Mouse (Mus musculus) embryonic stem cell, embryonic (primary cell): ENCODE data around the gene Hist1h3i.
"Not testable (repeated sequence)": the region's sequence is repeated elsewhere in the genome, so short reads cannot be mapped to it uniquely, and the experiment has no call there.

Experiments used
- CTCF ChIA-PET, 4 experiments: fragments of 300-600 bp in 2 of 4; fragments of 350-600 bp in 2 of 4; sonication (Branson Sonifier 250); formaldehyde crosslinking; loops; one replicate each; lab custom pipeline; 2022; ENCODE audit warnings: inconsistent platforms in 2 of 4; lab: Charles Lee
- POLR2A ChIA-PET, 4 experiments: fragments of 300-600 bp in 2 of 4; fragments of 350-600 bp in 2 of 4; sonication (Branson Sonifier 250); formaldehyde crosslinking; loops; one replicate each; lab custom pipeline; 2022; ENCODE audit warnings: antibody characterized with exemption in 4 of 4, inconsistent platforms in 1 of 4; lab: Charles Lee

Gene Hist1h3i

DNA sequence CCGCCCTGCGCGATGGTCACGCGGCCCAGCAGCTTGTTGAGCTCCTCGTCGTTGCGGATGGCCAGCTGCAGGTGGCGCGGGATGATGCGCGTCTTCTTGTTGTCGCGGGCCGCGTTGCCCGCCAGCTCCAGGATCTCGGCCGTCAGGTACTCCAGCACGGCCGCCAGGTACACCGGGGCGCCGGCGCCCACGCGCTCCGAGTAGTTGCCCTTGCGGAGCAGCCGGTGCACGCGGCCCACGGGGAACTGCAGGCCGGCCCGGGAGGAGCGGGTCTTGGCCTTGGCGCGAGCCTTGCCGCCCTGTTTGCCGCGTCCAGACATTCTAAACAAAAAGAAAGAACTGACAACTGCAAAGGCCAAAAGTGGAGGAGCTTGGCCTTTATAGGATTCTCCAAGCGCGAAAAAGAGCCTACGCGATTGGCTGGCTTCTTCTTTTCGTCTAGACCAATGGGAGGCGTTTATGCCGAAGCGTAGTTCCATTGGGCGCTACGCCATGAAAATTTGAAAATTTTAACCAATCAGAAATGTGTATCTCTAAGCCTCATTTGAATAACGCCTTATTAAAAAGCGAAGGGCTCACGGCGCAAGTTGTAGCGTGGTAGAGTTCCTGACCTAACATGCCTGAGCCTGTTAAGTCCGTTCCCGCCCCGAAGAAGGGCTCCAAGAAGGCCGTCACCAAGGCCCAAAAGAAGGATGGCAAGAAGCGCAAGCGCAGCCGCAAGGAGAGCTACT is 3.9 kb upstream of the Hist1h3i start, which contains the start of the genes Hist1h2an and Hist1h2bp:
Hist1h2an (minus strand) TSS at position 320 of the 731 bp plus-strand sequence.
Hist1h2bp (plus strand) TSS at position 563 of the 731 bp plus-strand sequence.
- ChIA-PET CTCF (interaction anchor here in 2 of 4 experiments (0.6 to 1.5 kb wide), 2 partner anchors 43 to 256 kb away, joined by 3 to 4 read pairs; partner anchors contain the start of genes Hist1h2ag (in 1 of the 2) and Hist1h2bj (in 1 of the 2)), POLR2A (interaction anchor here (0.6 to 22.5 kb wide), 94 partner anchors 8 to 1973 kb away, joined by 3 to 823 read pairs (median 5); partner anchors contain the start of genes Hist1h2ag (in 4 of the 4), Hist1h2ai (in 4 of the 4), Hist1h2ak (in 4 of the 4) and Hist1h2bj (in 4 of the 4))

DNA sequence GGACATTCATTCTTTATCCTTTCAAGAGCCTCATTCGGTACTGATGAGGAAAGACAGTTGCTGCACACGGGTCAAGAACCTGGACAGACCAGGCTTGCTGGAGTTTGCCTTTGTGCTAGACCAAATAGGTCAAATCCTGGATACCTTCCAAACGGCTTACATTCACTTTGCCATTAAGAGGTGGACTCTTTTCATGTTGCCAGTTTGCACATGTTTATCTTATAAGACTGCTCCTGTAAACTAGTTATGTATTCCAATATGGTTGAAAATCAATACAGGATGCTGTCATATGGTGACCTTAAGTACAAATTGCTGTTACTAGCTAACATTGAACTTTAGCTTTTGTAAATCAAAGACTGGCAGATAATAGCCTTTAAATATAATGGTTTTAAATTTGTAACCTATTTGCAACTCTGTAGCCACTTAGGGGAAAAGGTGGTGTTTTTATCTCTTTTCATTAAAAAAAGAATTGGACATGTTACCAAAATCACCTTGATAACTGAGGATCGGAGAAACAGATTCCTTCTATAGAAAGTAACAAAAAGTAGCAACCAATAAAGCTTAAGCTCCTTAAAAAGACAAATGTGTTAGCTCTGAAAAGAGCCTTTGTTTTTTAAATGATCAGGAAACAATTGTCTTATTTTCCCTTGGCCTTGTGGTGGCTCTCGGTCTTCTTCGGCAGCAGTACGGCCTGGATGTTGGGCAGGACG is 3.2 kb upstream of the Hist1h3i start:
- POLR2A ChIA-PET = interaction anchor here (0.6 to 22.5 kb wide), 86 partner anchors 7 to 1977 kb away, joined by 3 to 823 read pairs (median 6); partner anchors contain the start of genes Hist1h2ai (in 4 of the 4), Hist1h2ak (in 4 of the 4), Hist1h2bl (in 4 of the 4) and Hist1h2bn (in 4 of the 4)

GRCm38 (mm10) chr13:21784311-21784710 is 1.1 kb upstream of the Hist1h3i start:
- POLR2A ChIA-PET = interaction anchor here in 3 of 4 experiments (0.6 to 22.5 kb wide), 32 partner anchors 9 to 1980 kb away, joined by 3 to 823 read pairs (median 4); partner anchors contain the start of genes Hist1h2ai (in 3 of the 3), Hist1h2ak (in 3 of the 3), Hist1h2bj (in 3 of the 3) and Hist1h2bl (in 3 of the 3)
- CTCF ChIA-PET = interaction anchor here in 1 of 4 experiments (0.7 kb wide), 1 partner anchor 49 kb away, joined by 3 read pairs; no protein-coding TSS in a partner anchor

More for the DNA sequence above, 3.2 kb upstream of the Hist1h3i start:
- CTCF ChIA-PET = interaction anchor here in 1 of 4 experiments (1.5 kb wide), 1 partner anchor 257 kb away, joined by 3 read pairs; the partner anchor contains the start of genes Hist1h2ag and Hist1h2bj

DNA sequence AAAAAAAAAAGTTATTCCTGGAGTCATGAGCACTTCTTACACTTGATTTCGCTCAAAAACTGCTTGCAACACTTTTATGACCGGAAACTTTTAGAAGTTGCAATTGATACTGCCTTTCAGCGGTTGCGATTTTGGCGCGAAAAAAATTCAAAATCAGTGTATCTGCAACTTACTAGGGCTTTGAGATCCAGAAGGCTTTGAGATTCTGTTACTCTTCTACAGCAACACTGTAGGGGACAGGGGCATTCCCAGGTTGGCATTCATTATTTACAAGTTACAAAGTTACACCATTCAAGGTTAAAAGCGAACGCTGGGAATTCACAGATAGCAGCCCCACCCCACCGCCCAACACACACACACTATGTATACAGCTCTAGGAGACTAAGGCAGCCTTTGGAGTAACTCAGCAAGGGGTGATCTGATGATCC is 578 bp upstream of the Hist1h3i start:
- POLR2A ChIA-PET = interaction anchor here in 3 of 4 experiments (0.8 to 22.5 kb wide), 28 partner anchors 9 to 1980 kb away, joined by 3 to 823 read pairs (median 6); partner anchors contain the start of genes Hist1h2ai (in 3 of the 3), Hist1h2ak (in 3 of the 3), Hist1h2bj (in 3 of the 3) and Hist1h2bl (in 3 of the 3)
- CTCF ChIA-PET = no interaction called here

DNA sequence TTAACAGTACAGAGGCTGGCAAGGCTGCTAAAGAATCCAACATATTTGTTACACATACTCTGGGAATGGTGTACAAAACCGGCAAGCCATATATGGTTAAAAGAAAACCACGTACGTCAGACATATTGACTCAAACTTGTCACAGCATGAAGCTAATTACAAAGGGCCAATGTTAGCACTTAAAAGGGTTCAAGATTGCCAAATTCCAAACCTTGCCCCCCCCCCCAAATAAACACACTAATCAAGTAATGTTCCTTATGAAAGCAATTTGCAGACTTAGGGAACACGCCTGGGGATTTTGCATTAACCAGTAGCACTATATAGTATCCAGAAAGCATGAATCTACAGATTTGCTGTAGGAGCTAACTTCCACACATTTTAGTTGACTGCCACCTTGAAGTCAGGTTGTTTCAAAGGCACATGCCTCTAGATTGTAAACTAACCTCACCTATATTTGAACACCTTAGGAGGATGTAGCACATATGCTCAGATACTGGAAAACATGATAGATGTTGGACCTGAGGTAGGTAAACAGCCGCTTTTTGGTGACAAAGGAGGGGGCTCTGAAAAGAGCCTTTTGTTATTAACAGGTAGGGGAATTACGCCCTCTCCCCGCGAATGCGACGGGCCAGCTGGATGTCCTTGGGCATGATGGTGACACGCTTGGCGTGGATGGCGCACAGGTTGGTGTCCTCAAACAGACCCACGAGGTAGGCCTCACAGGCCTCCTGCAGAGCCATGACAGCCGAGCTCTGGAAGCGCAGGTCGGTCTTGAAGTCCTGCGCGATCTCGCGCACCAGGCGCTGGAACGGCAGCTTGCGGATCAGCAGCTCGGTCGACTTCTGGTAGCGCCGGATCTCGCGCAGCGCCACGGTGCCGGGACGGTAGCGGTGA is 562 bp downstream of the Hist1h3i start:
- CTCF ChIA-PET = interaction anchor here in 1 of 4 experiments (0.7 kb wide), 1 partner anchor 34 kb away, joined by 3 read pairs; no protein-coding TSS in a partner anchor
- POLR2A ChIA-PET = interaction anchor here (0.5 to 22.5 kb wide), 50 partner anchors 8 to 1979 kb away, joined by 3 to 823 read pairs (median 5); partner anchors contain the start of genes Hist1h2ak (in 4 of the 4), Hist1h2bn (in 4 of the 4), Hist1h2ai (in 3 of the 4) and Hist1h2bm (in 3 of the 4)

GRCm38 (mm10) chr13:21781639-21782038 is 1.5 kb downstream of the Hist1h3i start:
- POLR2A ChIA-PET = interaction anchor here (0.6 to 22.5 kb wide), 36 partner anchors 8 to 1799 kb away, joined by 3 to 823 read pairs (median 10); partner anchors contain the start of genes Hist1h2ak (in 4 of the 4), Hist1h2bn (in 4 of the 4), Hist1h2bm (in 3 of the 4) and Hist1h2ag (in 2 of the 4)
- CTCF ChIA-PET = no interaction called here

GRCm38 (mm10) chr13:21781021-21781555 is 2.1 kb downstream of the Hist1h3i start:
- CTCF ChIA-PET = interaction anchor here in 1 of 4 experiments (0.7 kb wide), 1 partner anchor 263 kb away, joined by 3 read pairs; no protein-coding TSS in a partner anchor
- POLR2A ChIA-PET = interaction anchor here (0.8 to 22.5 kb wide), 40 partner anchors 9 to 1981 kb away, joined by 3 to 823 read pairs (median 13); partner anchors contain the start of genes Hist1h2ai (in 4 of the 4), Hist1h2ak (in 4 of the 4), Hist1h2bn (in 4 of the 4) and Hist1h3h (in 4 of the 4)

- CTCF ChIA-PET = interaction anchor here in 1 of 4 experiments (0.7 kb wide), 1 partner anchor 264 kb away, joined by 3 read pairs; no protein-coding TSS in a partner anchor
- POLR2A ChIA-PET = interaction anchor here (0.6 to 22.5 kb wide), 81 partner anchors 7 to 1982 kb away, joined by 3 to 823 read pairs (median 5); partner anchors contain the start of genes Hist1h2ai (in 4 of the 4), Hist1h2ak (in 4 of the 4), Hist1h2bn (in 4 of the 4) and Hist1h3h (in 4 of the 4)
Measured at GRCm38 (mm10) chr13:21779767-21780731, 3.1 kb downstream of the Hist1h3i start, which contains the start of gene Hist1h1b. Gene Hist1h1b, minus strand, starts transcription at chr13:21780625.

DNA sequence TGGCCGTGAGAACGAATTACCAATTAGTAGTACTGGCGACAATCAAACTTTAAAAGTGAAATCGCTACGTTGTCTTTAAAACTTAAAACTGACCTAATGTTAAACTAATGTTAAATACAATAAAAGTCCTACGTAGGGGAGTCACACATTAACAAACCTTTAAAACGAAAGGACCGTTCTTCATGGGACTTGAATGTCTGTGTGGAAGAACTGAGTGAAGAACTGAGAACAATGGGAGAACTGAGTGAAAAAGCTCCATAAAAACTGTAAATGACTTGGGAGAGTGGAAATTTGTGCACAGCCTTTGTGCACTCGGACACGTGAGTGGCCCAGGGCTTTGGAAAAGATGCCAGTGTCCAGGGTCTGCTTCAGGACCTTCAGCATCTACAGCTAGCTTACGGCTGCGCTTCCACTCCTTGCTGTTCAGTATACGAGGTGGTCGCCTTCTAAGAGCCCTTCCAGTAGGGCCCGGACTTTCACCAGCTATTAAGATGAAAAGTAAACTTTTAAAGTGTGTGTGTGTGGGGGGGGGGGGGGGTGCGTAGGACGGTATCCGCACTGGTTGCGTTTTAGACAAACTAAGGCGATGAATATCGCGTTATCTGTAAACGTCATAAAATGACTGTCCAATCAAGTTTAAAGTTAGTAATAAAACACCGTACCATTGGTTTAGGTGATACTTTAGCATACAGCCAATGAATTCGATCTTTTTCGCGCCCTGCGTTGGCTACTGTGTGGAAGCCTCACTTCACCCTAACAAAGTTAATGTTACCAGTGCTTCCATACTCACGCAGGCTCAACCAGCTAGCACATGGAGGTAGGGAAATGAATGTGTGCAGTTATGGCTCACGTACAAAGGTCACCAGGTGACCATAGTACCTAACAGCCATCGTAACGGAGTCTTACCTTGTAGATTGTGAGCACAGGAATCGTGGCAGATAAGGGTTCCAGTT is 4.1 kb downstream of the Hist1h3i start:
- ChIA-PET CTCF (no interaction called here), POLR2A (interaction anchor here (0.6 to 22.5 kb wide), 68 partner anchors 8 to 1846 kb away, joined by 3 to 823 read pairs (median 5); partner anchors contain the start of genes Hist1h2ai (in 4 of the 4), Hist1h2ak (in 4 of the 4), Hist1h2an (in 4 of the 4) and Hist1h2bn (in 4 of the 4))

GRCm38 (mm10) chr13:21755707-21756106 is 27.5 kb downstream of the Hist1h3i start:
- ChIA-PET CTCF (no interaction called here), POLR2A (interaction anchor here in 2 of 4 experiments (1.9 to 16.3 kb wide), 5 partner anchors 23 to 280 kb away, joined by 4 to 823 read pairs (median 530); partner anchors contain the start of genes Hist1h1b (in 2 of the 2), Hist1h2an (in 2 of the 2), Hist1h2bp (in 2 of the 2) and Hist1h3i (in 2 of the 2))

DNA sequence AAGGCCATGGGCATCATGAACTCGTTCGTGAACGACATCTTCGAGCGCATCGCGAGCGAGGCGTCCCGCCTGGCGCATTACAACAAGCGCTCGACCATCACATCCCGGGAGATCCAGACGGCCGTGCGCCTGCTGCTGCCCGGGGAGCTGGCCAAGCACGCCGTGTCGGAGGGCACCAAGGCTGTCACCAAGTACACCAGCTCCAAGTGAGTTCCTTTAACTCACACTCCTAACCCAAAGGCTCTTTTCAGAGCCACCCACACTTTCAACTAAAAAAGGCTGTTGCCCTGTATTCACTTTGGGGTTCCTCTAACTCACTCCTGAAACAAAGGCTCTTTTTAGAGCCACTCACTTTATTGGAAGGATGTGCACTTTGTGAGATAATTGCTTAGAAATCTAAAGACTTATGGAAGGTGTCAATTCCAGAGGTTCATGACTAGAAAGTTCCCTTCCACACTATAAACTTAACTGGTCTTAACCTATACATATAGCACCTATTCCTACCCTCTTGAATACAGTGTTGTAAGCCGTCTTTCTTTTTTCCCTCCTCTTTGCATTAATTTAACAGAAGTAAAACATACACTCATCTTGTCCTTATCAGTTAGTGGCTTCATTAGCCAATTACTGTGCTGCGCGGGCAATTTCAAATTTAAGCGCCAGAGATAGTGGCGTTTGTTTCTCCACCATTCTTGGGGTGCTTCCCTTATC is 28.7 kb downstream of the Hist1h3i start:
- POLR2A ChIA-PET = interaction anchor here (0.5 to 16.3 kb wide), 89 partner anchors 7 to 1994 kb away, joined by 3 to 823 read pairs (median 5); partner anchors contain the start of genes Hist1h1b (in 4 of the 4), Hist1h2ai (in 4 of the 4), Hist1h2an (in 4 of the 4) and Hist1h2bl (in 4 of the 4)
- CTCF ChIA-PET = not testable (repeated sequence)

GRCm38 (mm10) chr13:21753524-21754285 is 29.5 kb downstream of the Hist1h3i start, which contains the start of the genes Hist1h2ak and Hist1h2bn:
Gene Hist1h2ak, minus strand, starts transcription at chr13:21753827.
Gene Hist1h2bn, plus strand, starts transcription at chr13:21754123.
- POLR2A ChIA-PET = interaction anchor here (0.5 to 16.3 kb wide), 101 partner anchors 8 to 1999 kb away, joined by 3 to 823 read pairs (median 5); partner anchors contain the start of genes Hist1h1b (in 4 of the 4), Hist1h2ai (in 4 of the 4), Hist1h2an (in 4 of the 4) and Hist1h2bl (in 4 of the 4)
- CTCF ChIA-PET = not testable (repeated sequence)
